Mouse (Mus musculus) liver, embryonic 16.5 days (tissue): Measurements from ENCODE around the gene Nlrp4c. TPM values are rescaled to one million over a fixed set of nuclear protein-coding genes. Genes with fewer than 3 reads are reported as not detected.

Source experiments
- ATAC-seq: fragments of 200-750 bp; cut with Nextera tagmentation; 2 replicates; pipeline ENCODE4 v1.8.0; 2017; ENCODE audit warnings: low read depth, mild to moderate bottlenecking, moderate number of reproducible peaks, moderate library complexity
- H3K27ac ChIP-seq: fragments of 300-500 bp; sonication (generic); 2 replicates; pipeline ENCODE4 v1.5.1; 2014; ENCODE audit warnings: mild to moderate bottlenecking, low read length
- H3K27me3 ChIP-seq: fragments of 300-500 bp; sonication (generic); 2 replicates; pipeline ENCODE4 v1.6.1; 2014; ENCODE audit warnings: low read depth, low read length, mixed read lengths; ENCODE audit not compliant: control insufficient read depth, insufficient read depth
- H3K36me3 ChIP-seq: fragments of 300-500 bp; sonication (generic); 2 replicates; pipeline ENCODE4 v1.6.1; 2014; ENCODE audit warnings: mild to moderate bottlenecking; ENCODE audit not compliant: control insufficient read depth, insufficient read depth
- H3K4me1 ChIP-seq: fragments of 300-500 bp; sonication (generic); 2 replicates; pipeline ENCODE4 v1.6.1; 2014; ENCODE audit warnings: low read depth, low read length, mixed read lengths; ENCODE audit not compliant: control insufficient read depth
- H3K4me2 ChIP-seq: fragments of 300-500 bp; sonication (generic); 2 replicates; pipeline ENCODE4 v1.6.1; 2014; ENCODE audit warnings: low read depth, low read length, mixed read lengths
- H3K4me3 ChIP-seq: fragments of 300-500 bp; sonication (generic); 2 replicates; pipeline ENCODE4 v1.5.1; 2014; ENCODE audit warnings: low read depth, mild to moderate bottlenecking, low read length
- H3K9ac ChIP-seq: fragments of 300-500 bp; sonication (generic); 2 replicates; pipeline ENCODE4 v1.6.1; 2014; ENCODE audit warnings: low read depth, low read length
- H3K9me3 ChIP-seq: fragments of 300-500 bp; sonication (generic); replicated peaks from 2 replicates; pipeline ENCODE4 v1.6.1; 2016; ENCODE audit warnings: low read length; ENCODE audit not compliant: control insufficient read depth
- WGBS: fragments of 180-500 bp; shearing (Covaris S2); extraction: QIAGEN DNeasy Blood & Tissue Kit; methylation state at CpG from one replicate; pipeline ENCODE4 v1.1.7; 2014; ENCODE audit not compliant: insufficient replicate concordance; 5-methylcytosine and 5-hydroxymethylcytosine counted together
- polyA plus RNA-seq: library from polyadenylated mRNA; unstranded; fragments of >200 nt; fragmentation: Nextera tagmentation; extraction: Ambion mirVana; gene quantifications from 2 replicates; pipeline ENCODE4 v1.2.1, GENCODE M21; 2015

Gene Nlrp4c
- polyA plus RNA-seq, 1 experiment from 2014 or later: not detected

- ATAC-seq: no peak
- H3K4me2 ChIP-seq: no peak overlapping the region
- H3K27ac ChIP-seq: no peak overlapping the region
- peaks cover 4% of the 10 kb centered on the region for H3K4me1 ChIP-seq
- H3K4me3 ChIP-seq: no peak overlapping the region
- 65% methylated on average over 3 of the region's 3 CpGs for WGBS
- no peaks in the 10 kb centered on the region for H3K36me3 ChIP-seq
- no peaks in the 10 kb centered on the region for H3K9me3 ChIP-seq
- no peak overlapping the region for H3K9ac ChIP-seq
- H3K27me3 ChIP-seq: no peaks in the 10 kb centered on the region
Observed at GRCm38 (mm10) chr7:6139295-6139694, 94.3 kb downstream of the Nlrp4c start.

GRCm38 (mm10) chr7:6143991-6144531 lies 99.1 kb downstream of the Nlrp4c start:
- H3K4me1 ChIP-seq: peaks cover 51% of the 10 kb centered on the region

GRCm38 (mm10) chr7:6145423-6146188 lies 100.6 kb downstream of the Nlrp4c start:
- Histone ChIP-seq H3K9ac (no peak overlapping the region), H3K4me1 (peaks cover 55% of the 10 kb centered on the region), H3K4me2 (no peak overlapping the region), H3K9me3 (no peaks in the 10 kb centered on the region), H3K27me3 (no peaks in the 10 kb centered on the region), H3K36me3 (no peaks in the 10 kb centered on the region), H3K27ac (peak overlapping the region; percentile 35), H3K4me3 (no peak overlapping the region)
- 61% methylated on average over 8 of the region's 8 CpGs for WGBS
- ATAC-seq: no peak

More at GRCm38 (mm10) chr7:6143991-6144531, 99.1 kb downstream of the Nlrp4c start:
- WGBS: 33% methylated on average over 2 of the region's 2 CpGs
- H3K27me3 ChIP-seq: no peaks in the 10 kb centered on the region
- no peak overlapping the region for H3K4me3 ChIP-seq
- H3K9me3 ChIP-seq: no peaks in the 10 kb centered on the region
- no peaks in the 10 kb centered on the region for H3K36me3 ChIP-seq
- no peak overlapping the region for H3K9ac ChIP-seq
- no peak overlapping the region for H3K27ac ChIP-seq
- peak; percentile 40 for ATAC-seq
- H3K4me2 ChIP-seq: no peak overlapping the region

- H3K27ac ChIP-seq: peak overlapping the region; percentile 35
- H3K4me1 ChIP-seq: peaks cover 56% of the 10 kb centered on the region
- H3K9me3 ChIP-seq: no peaks in the 10 kb centered on the region
- no peak overlapping the region for H3K4me2 ChIP-seq
- WGBS: 65% methylated on average over 7 of the region's 7 CpGs
- H3K36me3 ChIP-seq: no peaks in the 10 kb centered on the region
- H3K4me3 ChIP-seq: no peak overlapping the region
- H3K9ac ChIP-seq: no peak overlapping the region
- no peaks in the 10 kb centered on the region for H3K27me3 ChIP-seq
- ATAC-seq: 0 out of 2 replicates have a peak, but pooled peaks have one; percentile 14
Observed at GRCm38 (mm10) chr7:6146194-6146981, 101.4 kb downstream of the Nlrp4c start.

- H3K4me1 ChIP-seq: peaks cover 59% of the 10 kb centered on the region
- no peaks in the 10 kb centered on the region for H3K9me3 ChIP-seq
- WGBS: 19% methylated on average over 2 of the region's 2 CpGs
- H3K4me3 ChIP-seq: no peak overlapping the region
- peak; percentile 42 for ATAC-seq
- H3K27me3 ChIP-seq: no peaks in the 10 kb centered on the region
- peak overlapping the region; percentile 52 for H3K27ac ChIP-seq
- no peak overlapping the region for H3K4me2 ChIP-seq
- no peak overlapping the region for H3K9ac ChIP-seq
- no peaks in the 10 kb centered on the region for H3K36me3 ChIP-seq
Observed at GRCm38 (mm10) chr7:6146982-6147325, 102.0 kb downstream of the Nlrp4c start.

- 55% methylated on average over 5 of the region's 5 CpGs for WGBS
- ATAC-seq: peak; percentile 12; the same call in 1 of the 2 replicates
- H3K36me3 ChIP-seq: no peaks in the 10 kb centered on the region
- H3K4me2 ChIP-seq: no peak overlapping the region
- no peak overlapping the region for H3K4me3 ChIP-seq
- no peak overlapping the region for H3K9ac ChIP-seq
- H3K4me1 ChIP-seq: peaks cover 62% of the 10 kb centered on the region
- H3K27me3 ChIP-seq: no peaks in the 10 kb centered on the region
- no peaks in the 10 kb centered on the region for H3K9me3 ChIP-seq
- peak overlapping the region; percentile 66 for H3K27ac ChIP-seq
Observed at GRCm38 (mm10) chr7:6147688-6148087, 102.7 kb downstream of the Nlrp4c start.

- Histone ChIP-seq H3K4me3 (no peak overlapping the region), H3K4me2 (no peak overlapping the region), H3K27ac (no peak overlapping the region), H3K27me3 (no peaks in the 10 kb centered on the region), H3K9ac (no peak overlapping the region), H3K4me1 (peaks cover 61% of the 10 kb centered on the region), H3K36me3 (no peaks in the 10 kb centered on the region), H3K9me3 (no peaks in the 10 kb centered on the region)
- no peak for ATAC-seq
- WGBS: 72% methylated on average over 1 of the region's 1 CpGs
Observed at GRCm38 (mm10) chr7:6151266-6151665, 106.3 kb downstream of the Nlrp4c start.

- no peak overlapping the region for H3K4me3 ChIP-seq
- no peak overlapping the region for H3K9ac ChIP-seq
- no peak for ATAC-seq
- no peak overlapping the region for H3K27ac ChIP-seq
- H3K9me3 ChIP-seq: no peaks in the 10 kb centered on the region
- no peak overlapping the region for H3K4me2 ChIP-seq
- H3K4me1 ChIP-seq: peaks cover 61% of the 10 kb centered on the region
- WGBS: 58% methylated on average over 3 of the region's 3 CpGs
- no peaks in the 10 kb centered on the region for H3K27me3 ChIP-seq
- H3K36me3 ChIP-seq: no peaks in the 10 kb centered on the region
Observed at GRCm38 (mm10) chr7:6152036-6152435, 107.1 kb downstream of the Nlrp4c start.

GRCm38 (mm10) chr7:6153131-6153530 lies 108.2 kb downstream of the Nlrp4c start:
- H3K4me3 ChIP-seq: no peak overlapping the region

More at GRCm38 (mm10) chr7:6153131-6153530, 108.2 kb downstream of the Nlrp4c start:
- Histone ChIP-seq H3K36me3 (no peaks in the 10 kb centered on the region), H3K9ac (no peak overlapping the region), H3K27ac (no peak overlapping the region), H3K27me3 (no peaks in the 10 kb centered on the region), H3K9me3 (no peaks in the 10 kb centered on the region), H3K4me2 (no peak overlapping the region), H3K4me1 (peaks cover 61% of the 10 kb centered on the region)
- ATAC-seq: no peak
- 75% methylated on average over 3 of the region's 3 CpGs for WGBS
